Comparison of ENCODE assay signal across 17 mouse cellular contexts in the genomic region with DNA sequence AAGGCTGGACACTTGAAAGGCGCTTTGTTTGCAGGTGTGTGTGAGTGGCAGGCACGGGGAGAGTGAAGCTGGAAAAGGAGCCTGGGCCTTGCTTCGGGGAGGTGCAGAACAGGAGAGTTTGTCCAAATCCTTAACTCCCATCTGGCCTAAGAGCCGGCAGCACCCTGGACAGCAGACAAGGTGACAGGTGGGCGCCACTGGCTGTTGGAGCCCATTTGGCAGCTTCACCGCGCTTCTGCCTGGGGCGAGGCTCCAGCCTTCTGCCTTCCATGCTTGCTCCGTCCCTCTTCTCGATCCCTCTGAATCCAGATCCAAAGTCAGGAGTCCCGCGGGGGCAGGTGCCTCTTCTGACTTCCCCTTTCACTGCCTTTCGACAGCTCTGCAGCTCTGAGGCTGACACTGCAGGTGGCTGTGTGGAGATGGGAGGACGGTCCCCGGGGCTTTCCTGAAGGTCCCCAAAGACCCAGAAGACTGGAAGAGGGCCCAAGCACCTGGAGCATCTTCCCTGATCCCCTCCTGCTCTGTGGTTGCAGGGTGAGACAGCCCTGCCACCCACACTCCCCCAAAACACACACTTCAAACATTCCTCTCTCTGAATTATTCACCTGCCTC. TPM values are rescaled to one million over a fixed set of nuclear protein-coding genes. Genes with fewer than 3 reads are reported as not detected.
DNase-seq lines count a peak whose midpoint lies in the region; ATAC-seq and TF ChIP-seq lines count a peak whose summit lies in the region.
"Had no signal": no experiment of that assay in that cellular context is flagged by ENCODE, and none has a peak within 500 bp of the region (broad histone marks: within the 10 kb centered on the region; RNA-seq: fewer than 3 reads in every experiment).

No protein-coding gene starts in this region.

- no peaks in the 10 kb centered on the region for H3K9me3 ChIP-seq in lung, postnatal 0 days (ENCODE audit: low read length)
- H3K9me3 ChIP-seq in liver, embryonic 11.5 days (ENCODE audit: control insufficient read depth, low read length), result no peaks in the 10 kb centered on the region
- H3K9me3 ChIP-seq: hindbrain, embryonic 15.5 days had no signal

- ATAC-seq in lung, postnatal 0 days, result no peak
- 0 out of 2 replicates have a peak, but pooled peaks have one; percentile 27 for ATAC-seq in megakaryocyte progenitor cell, adult 5-6 weeks (replicated peaks; ENCODE audit: poor library complexity)
- no peak for ATAC-seq in liver, embryonic 11.5 days (replicated peaks; ENCODE audit: low FRiP score)
- ATAC-seq: forebrain, embryonic 16.5 days had no signal

- peak; percentile 42 for DNase-seq in embryo, embryonic 11 days
- no peak for DNase-seq in embryo, embryonic 9.5 days (ENCODE audit: extremely low spot score)
- DNase-seq in lung, postnatal 0 days (ENCODE audit: low spot score), result peak; percentile 36
- no peak for DNase-seq in lung, adult 18-20 months
- peak; percentile 69 for DNase-seq in ZHBTc4 (ENCODE audit: low read depth, low spot score)
- DNase-seq in liver, embryonic 11.5 days (ENCODE audit: low spot score), result no peak
- no peak for DNase-seq in urinary bladder, adult 2 months (ENCODE audit: low spot score)
- DNase-seq: gastrocnemius, postnatal 14 days; kidney, adult 8-10 months; lung, postnatal 10 days; thymus, postnatal 25 days had no signal

- H3K9ac ChIP-seq in lung, postnatal 0 days (replicated peaks; ENCODE audit: low read depth), result no peak overlapping the region
- H3K9ac ChIP-seq in liver, embryonic 11.5 days (ENCODE audit: low read depth, low read length), result no peak overlapping the region
- H3K9ac ChIP-seq: hindbrain, embryonic 15.5 days had no signal

- no peaks in the 10 kb centered on the region for H3K36me3 ChIP-seq in lung, postnatal 0 days (ENCODE audit: insufficient read depth, low read length)
- no peaks in the 10 kb centered on the region for H3K36me3 ChIP-seq in liver, embryonic 11.5 days (ENCODE audit: control insufficient read depth, insufficient read depth, low read length)
- H3K36me3 ChIP-seq: hindbrain, embryonic 15.5 days had no signal

- H3K27me3 ChIP-seq in lung, postnatal 0 days (replicated peaks; ENCODE audit: insufficient read depth, low read length), result peaks cover 45% of the 10 kb centered on the region
- peaks cover 96% of the 10 kb centered on the region for H3K27me3 ChIP-seq in liver, embryonic 11.5 days (replicated peaks; ENCODE audit: control insufficient read depth, insufficient read depth, low read length)

- 0 out of 2 replicates have a peak, but pooled peaks cover 2% of the 10 kb centered on the region for H3K4me1 ChIP-seq in lung, postnatal 0 days (ENCODE audit: insufficient read depth, low read depth, low read length)
- H3K4me1 ChIP-seq in liver, embryonic 11.5 days (replicated peaks; ENCODE audit: control insufficient read depth, insufficient read depth, low read length), result no peaks in the 10 kb centered on the region; the same call in 1 of the 2 replicates

- no peak overlapping the region for H3K4me3 ChIP-seq in lung, postnatal 0 days (ENCODE audit: low read depth, low read length)
- H3K4me3 ChIP-seq in liver, embryonic 11.5 days (ENCODE audit: low read depth, low read length), result no peak overlapping the region
- H3K4me3 ChIP-seq: hindbrain, embryonic 15.5 days had no signal

- no peak overlapping the region for H3K27ac ChIP-seq in lung, postnatal 0 days (ENCODE audit: low read length)
- H3K27ac ChIP-seq in liver, embryonic 11.5 days (ENCODE audit: low read depth, low read length), result no peak overlapping the region
- H3K27ac ChIP-seq: hindbrain, embryonic 15.5 days had no signal

- TF ChIP-seq CTCF in lung, postnatal 0 days (IDR thresholded peaks at IDR 0.05), result no peak

- TF ChIP-seq EP300 in lung, postnatal 0 days (IDR thresholded peaks at IDR 0.05), result no peak

- WGBS in lung, postnatal 0 days, result 19% methylated on average over 15 of the region's 15 CpGs
- 15% methylated on average over 15 of the region's 15 CpGs for WGBS in liver, embryonic 11.5 days

- H3K4me2 ChIP-seq in lung, postnatal 0 days (replicated peaks; ENCODE audit: low read depth, low read length), result no peak overlapping the region
- H3K4me2 ChIP-seq in liver, embryonic 11.5 days, result no peak overlapping the region
- H3K4me2 ChIP-seq: hindbrain, embryonic 15.5 days had no signal

RNA-seq across cellular contexts. Expression of a gene that starts 5.0 kb away (rescaled TPM):
- polyA plus RNA-seq in lung, postnatal 0 days (2015; fragmentation: Nextera tagmentation; extraction: Ambion mirVana), result 1.0 and 1.8 TPM in 2 replicates
- total RNA-seq in megakaryocyte progenitor cell, adult 5-6 weeks (2015), result not detected in 2 replicates
- total RNA-seq in megakaryocyte progenitor cell, adult 5-6 weeks (2017), result not detected in 2 replicates
- 0.11 and 0.17 TPM in 2 replicates for polyA plus RNA-seq in liver, embryonic 11.5 days (2014; fragmentation: Nextera tagmentation; extraction: Ambion mirVana)
- polyA plus RNA-seq in urinary bladder, adult 2 months (2012; rRNA removed), result 0.98 and 1.1 TPM in 2 replicates
- total RNA-seq: liver, adult 2 months; MEL; neutrophil, adult 5-6 weeks had no signal
- polyA plus RNA-seq: liver, adult 2 months had no signal

RNA-seq across cellular contexts. Expression of a gene that starts 48.0 kb away (rescaled TPM):
- polyA plus RNA-seq in lung, postnatal 0 days (2015; fragmentation: Nextera tagmentation; extraction: Ambion mirVana), result 42.8 and 44.1 TPM in 2 replicates
- total RNA-seq in megakaryocyte progenitor cell, adult 5-6 weeks (2015), result 45.9 and 57.3 TPM in 2 replicates
- total RNA-seq in megakaryocyte progenitor cell, adult 5-6 weeks (2017), result 64.5 and 76.7 TPM in 2 replicates
- polyA plus RNA-seq in liver, embryonic 11.5 days (2014; fragmentation: Nextera tagmentation; extraction: Ambion mirVana), result 53.0 and 64.4 TPM in 2 replicates
- polyA plus RNA-seq in urinary bladder, adult 2 months (2012; rRNA removed), result 36.0 and 36.1 TPM in 2 replicates

Comparison
In these comparisons a context has a peak if more than half of its experiments do, and no peak if none do; other contexts are left out.
1. DNase-seq: peak in embryo, embryonic 11 days (single experiment), lung, postnatal 0 days (single experiment) and ZHBTc4 (single experiment); none in embryo, embryonic 9.5 days (single experiment), lung, adult 18-20 months (0 of 2), liver, embryonic 11.5 days (single experiment) and urinary bladder, adult 2 months (single experiment).